Mouse (Mus musculus) inflammation-experienced regulatory T-cells, adult 16 weeks (primary cell): ENCODE data around the gene Me3. TPM values are rescaled to one million over a fixed set of nuclear protein-coding genes. Genes with fewer than 3 reads are reported as not detected.

Source experiments
- polyA plus RNA-seq: library from polyadenylated mRNA; unstranded; fragments of 100-300 nt; shearing (Covaris generic); gene quantifications from one replicate; pipeline ENCODE4 v1.2.1, GENCODE M21; 2017

Gene Me3
- polyA plus RNA-seq = 0.11 TPM

GRCm38 (mm10) chr7:89632342-89633251 lies at the start of gene Me3:
Gene Me3, plus strand, starts transcription at chr7:89632392.

GRCm38 (mm10) chr7:89903442-89904343 lies 271.5 kb downstream of the Me3 start, which contains the start of gene Ccdc81:
Gene Ccdc81, minus strand, starts transcription at chr7:89903629.

Other genes with a start within 250 kb of the Me3 start
- 40.8 TPM for gene Tmem135, start 228.2 kb upstream of the Me3 start, polyA plus RNA-seq
- gene Fzd4, start 228.0 kb upstream of the Me3 start, polyA plus RNA-seq = not detected
- not detected for gene Prss23, start 105.2 kb upstream of the Me3 start, polyA plus RNA-seq